Mouse (Mus musculus): ENCODE measurements at regions not wholly inside any gene's neighbourhood (a gene's known extent, or its start where the extent isn't known, plus 50 kb on each side); places are given as distances from the start of the nearest gene placed in this dataset.

DNA sequence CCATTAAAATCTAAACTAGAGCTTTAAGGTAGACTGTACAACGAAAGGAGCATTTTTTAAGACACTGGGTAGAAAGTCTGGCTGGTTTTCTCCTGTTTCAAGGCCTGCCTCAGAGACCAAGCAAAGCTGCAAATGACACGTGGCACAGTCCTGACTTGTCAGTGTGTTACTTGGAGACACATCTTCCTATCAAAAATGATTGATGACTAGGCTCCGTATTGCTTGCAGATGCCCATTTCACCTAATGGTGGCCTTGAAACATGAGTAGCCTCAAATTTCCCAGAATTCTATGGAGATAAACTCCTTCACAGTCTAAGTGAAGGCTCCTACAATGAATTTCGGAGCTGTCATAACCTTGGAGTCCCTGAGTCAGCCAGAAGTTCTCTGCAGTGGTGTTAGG is 62.0 kb upstream of the Nxpe4 start:
- H3K27me3 ChIP-seq (ENCODE audit: control insufficient read depth, insufficient read depth, low read length, poor library complexity, severe bottlenecking): no peaks in the 10 kb centered on the region
- H3K27ac ChIP-seq (ENCODE audit: insufficient read depth, low read length): no peak overlapping the region
- H3K9me3 ChIP-seq (replicated peaks; ENCODE audit: control insufficient read depth, insufficient read depth, low read length, poor library complexity, severe bottlenecking): peaks cover 5% of the 10 kb centered on the region
- no peaks in the 10 kb centered on the region for H3K36me3 ChIP-seq (ENCODE audit: control insufficient read depth, insufficient read depth, low read length, poor library complexity, severe bottlenecking)
- no peak overlapping the region for H3K4me3 ChIP-seq (ENCODE audit: low read depth, low read length)
- no peak overlapping the region for H3K9ac ChIP-seq (ENCODE audit: low read depth, poor library complexity, severe bottlenecking)
- TF ChIP-seq CTCF (IDR thresholded peaks at IDR 0.05; ENCODE audit: low read depth, low read length) (no peak), POLR2A (IDR thresholded peaks at IDR 0.05; ENCODE audit: insufficient read depth, low read length) (no peak), EP300 (IDR thresholded peaks at IDR 0.05; ENCODE audit: insufficient read depth, low read depth, low read length) (no peak)
- no peaks in the 10 kb centered on the region for H3K4me1 ChIP-seq (ENCODE audit: control insufficient read depth, insufficient read depth, low read length)

DNA sequence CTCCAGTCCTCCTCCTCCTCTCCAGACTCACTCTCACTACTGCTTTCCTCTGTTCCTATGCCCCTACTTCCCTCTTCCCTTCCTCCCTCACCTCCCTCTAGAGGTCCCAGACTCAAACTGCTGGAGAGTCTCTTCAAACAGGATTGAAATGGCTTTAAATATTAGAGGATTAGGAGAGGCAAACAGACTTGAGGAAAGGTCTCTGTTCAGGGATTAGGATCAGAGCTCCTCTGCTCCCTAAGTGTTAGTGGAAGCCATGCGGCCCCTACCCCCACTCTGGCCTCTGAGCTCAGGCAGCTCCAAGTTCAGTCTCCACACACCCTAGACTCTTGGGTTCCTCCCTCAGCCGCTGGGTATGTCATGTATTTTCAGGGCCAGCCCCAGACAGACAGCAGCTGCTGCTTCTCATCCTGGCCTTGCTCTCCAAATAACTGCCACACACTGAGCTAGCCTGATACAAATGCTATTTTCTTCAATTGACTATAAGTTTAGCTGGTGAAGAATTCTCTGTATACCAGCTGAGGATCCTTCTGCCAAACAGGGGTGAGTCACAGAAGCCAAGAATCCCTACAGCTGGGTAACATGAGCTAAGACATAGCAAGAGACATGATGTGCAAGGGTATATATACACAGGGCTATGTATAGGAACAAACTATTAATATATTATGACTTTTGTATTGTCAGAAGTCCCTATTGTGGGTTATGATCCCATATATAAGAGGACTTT is 55.2 kb upstream of the Nxpe4 start:
- TF ChIP-seq CTCF (IDR thresholded peaks at IDR 0.05; ENCODE audit: low read depth, low read length) (no peak), POLR2A (IDR thresholded peaks at IDR 0.05; ENCODE audit: insufficient read depth, low read length) (no peak), EP300 (IDR thresholded peaks at IDR 0.05; ENCODE audit: insufficient read depth, low read depth, low read length) (no peak)

DNA sequence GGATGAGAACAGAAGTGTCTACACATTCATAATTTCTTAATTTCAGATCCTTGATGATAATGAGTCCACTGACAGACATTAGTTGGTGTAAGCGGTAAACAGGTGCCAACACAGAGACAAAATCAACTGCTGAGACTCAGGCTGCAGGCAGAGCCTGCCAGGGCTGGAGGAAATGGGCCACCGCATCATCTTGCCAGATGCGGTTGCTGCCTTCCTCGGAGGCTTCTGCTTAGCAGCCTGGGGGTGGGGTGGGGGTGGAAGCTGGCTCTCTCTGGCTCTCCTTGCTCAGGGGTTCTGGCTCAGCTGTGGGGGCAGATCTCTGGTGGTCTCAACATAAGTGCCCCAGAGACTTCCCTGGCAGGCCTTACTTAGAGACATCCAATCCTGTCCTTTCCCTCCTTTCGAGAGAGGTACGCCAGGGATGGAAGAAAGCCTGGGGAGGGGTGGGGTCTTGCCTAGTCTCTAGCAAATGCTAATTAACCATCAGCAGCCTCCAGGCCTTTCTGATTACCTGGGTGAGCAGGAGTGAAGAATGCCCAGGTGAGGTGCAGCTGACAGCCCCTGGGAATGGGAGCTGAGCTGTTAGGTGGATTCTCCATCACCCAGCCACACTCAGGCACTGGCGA is 52.7 kb upstream of the Nxpe4 start:
- TF ChIP-seq EP300 (IDR thresholded peaks at IDR 0.05; ENCODE audit: insufficient read depth, low read depth, low read length) (no peak), POLR2A (IDR thresholded peaks at IDR 0.05; ENCODE audit: insufficient read depth, low read length) (no peak), CTCF (IDR thresholded peaks at IDR 0.05; ENCODE audit: low read depth, low read length) (no peak)
- Histone ChIP-seq H3K36me3 (ENCODE audit: control insufficient read depth, insufficient read depth, low read length, poor library complexity, severe bottlenecking) (no peaks in the 10 kb centered on the region), H3K27me3 (ENCODE audit: control insufficient read depth, insufficient read depth, low read length, poor library complexity, severe bottlenecking) (no peaks in the 10 kb centered on the region), H3K4me1 (ENCODE audit: control insufficient read depth, insufficient read depth, low read length) (peaks cover 1% of the 10 kb centered on the region), H3K9ac (ENCODE audit: low read depth, poor library complexity, severe bottlenecking) (no peak overlapping the region), H3K9me3 (replicated peaks; ENCODE audit: control insufficient read depth, insufficient read depth, low read length, poor library complexity, severe bottlenecking) (no peaks in the 10 kb centered on the region), H3K4me3 (ENCODE audit: low read depth, low read length) (no peak overlapping the region), H3K27ac (ENCODE audit: insufficient read depth, low read length) (no peak overlapping the region)

More for the DNA sequence above, 55.2 kb upstream of the Nxpe4 start:
- peaks cover 1% of the 10 kb centered on the region for H3K4me1 ChIP-seq (ENCODE audit: control insufficient read depth, insufficient read depth, low read length)
- no peaks in the 10 kb centered on the region for H3K27me3 ChIP-seq (ENCODE audit: control insufficient read depth, insufficient read depth, low read length, poor library complexity, severe bottlenecking)
- H3K27ac ChIP-seq (ENCODE audit: insufficient read depth, low read length): no peak overlapping the region
- H3K4me3 ChIP-seq (ENCODE audit: low read depth, low read length): no peak overlapping the region
- no peak overlapping the region for H3K9ac ChIP-seq (ENCODE audit: low read depth, poor library complexity, severe bottlenecking)
- peaks cover 5% of the 10 kb centered on the region for H3K9me3 ChIP-seq (replicated peaks; ENCODE audit: control insufficient read depth, insufficient read depth, low read length, poor library complexity, severe bottlenecking)
- H3K36me3 ChIP-seq (ENCODE audit: control insufficient read depth, insufficient read depth, low read length, poor library complexity, severe bottlenecking): no peaks in the 10 kb centered on the region

DNA sequence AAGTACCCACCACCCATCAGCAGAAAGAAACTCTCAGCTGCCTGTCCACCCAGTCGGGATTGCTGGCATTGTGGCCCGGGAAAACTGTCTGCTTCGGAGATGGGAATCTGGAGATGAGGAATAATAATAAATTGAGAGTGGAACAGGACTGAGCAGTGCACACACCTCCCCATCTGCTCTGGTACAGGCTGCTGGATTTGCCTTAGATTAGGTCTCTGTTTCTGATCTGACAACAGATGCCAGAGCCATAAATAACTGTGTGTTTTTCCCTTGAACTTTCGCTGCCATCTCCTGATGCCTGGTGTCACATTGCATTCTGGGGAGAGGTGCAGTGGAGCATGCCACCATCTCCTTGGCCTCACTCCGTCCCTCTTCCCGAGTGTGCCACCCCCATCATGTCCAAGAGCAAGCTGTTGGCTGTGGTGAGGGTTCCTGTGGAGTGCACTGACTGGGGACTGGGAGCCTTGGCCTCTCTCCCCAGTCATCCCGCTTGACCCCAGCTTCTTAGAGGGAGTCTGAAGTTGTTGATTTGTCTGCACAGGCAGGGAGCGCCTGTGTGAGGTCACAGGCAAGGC is 50.4 kb upstream of the Nxpe4 start:
- H3K36me3 ChIP-seq (ENCODE audit: control insufficient read depth, insufficient read depth, low read length, poor library complexity, severe bottlenecking): no peaks in the 10 kb centered on the region
- no peak for TF ChIP-seq EP300 (IDR thresholded peaks at IDR 0.05; ENCODE audit: insufficient read depth, low read depth, low read length)
- TF ChIP-seq CTCF (IDR thresholded peaks at IDR 0.05; ENCODE audit: low read depth, low read length): no peak
- TF ChIP-seq POLR2A (IDR thresholded peaks at IDR 0.05; ENCODE audit: insufficient read depth, low read length): no peak
- no peak overlapping the region for H3K9ac ChIP-seq (ENCODE audit: low read depth, poor library complexity, severe bottlenecking)
- no peak overlapping the region for H3K27ac ChIP-seq (ENCODE audit: insufficient read depth, low read length)
- H3K4me1 ChIP-seq (ENCODE audit: control insufficient read depth, insufficient read depth, low read length): peaks cover 3% of the 10 kb centered on the region
- no peaks in the 10 kb centered on the region for H3K9me3 ChIP-seq (replicated peaks; ENCODE audit: control insufficient read depth, insufficient read depth, low read length, poor library complexity, severe bottlenecking)
- H3K4me3 ChIP-seq (ENCODE audit: low read depth, low read length): no peak overlapping the region
- H3K27me3 ChIP-seq (ENCODE audit: control insufficient read depth, insufficient read depth, low read length, poor library complexity, severe bottlenecking): no peaks in the 10 kb centered on the region
